Mouse (Mus musculus) kidney, adult 18-20 months (tissue): ENCODE measurements around the gene Lingo2.

Experiments
- DNase-seq: peaks from one replicate; pipeline ENCODE4 v3.0.0; 2021

Gene Lingo2

GRCm38 (mm10) chr4:36540664-36541360, 410.7 kb downstream of the Lingo2 start:
- DNase-seq, result no peak

GRCm38 (mm10) chr4:36533895-36534294, 417.7 kb downstream of the Lingo2 start:
- no peak for DNase-seq

DNA sequence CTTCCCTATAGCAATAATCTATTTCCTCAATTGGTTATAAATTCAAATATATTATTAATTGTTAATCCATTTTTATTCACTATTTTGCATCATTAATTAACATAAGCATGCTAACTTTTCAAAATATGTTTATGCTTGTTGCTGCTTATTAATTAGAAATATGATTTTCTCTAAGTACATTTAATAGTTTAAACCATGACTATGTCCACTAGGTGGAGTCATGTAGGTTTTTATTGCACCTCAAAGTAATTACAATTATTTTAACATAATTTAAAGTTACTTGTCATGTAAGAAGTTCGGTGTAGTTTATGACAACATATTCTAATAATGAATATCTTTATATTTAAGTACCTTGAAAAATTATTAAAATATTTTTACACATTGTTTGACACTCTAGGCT, 461.3 kb downstream of the Lingo2 start:
- DNase-seq, result no peak

GRCm38 (mm10) chr4:36435211-36435610, 516.3 kb downstream of the Lingo2 start:
- DNase-seq, result no peak

DNA sequence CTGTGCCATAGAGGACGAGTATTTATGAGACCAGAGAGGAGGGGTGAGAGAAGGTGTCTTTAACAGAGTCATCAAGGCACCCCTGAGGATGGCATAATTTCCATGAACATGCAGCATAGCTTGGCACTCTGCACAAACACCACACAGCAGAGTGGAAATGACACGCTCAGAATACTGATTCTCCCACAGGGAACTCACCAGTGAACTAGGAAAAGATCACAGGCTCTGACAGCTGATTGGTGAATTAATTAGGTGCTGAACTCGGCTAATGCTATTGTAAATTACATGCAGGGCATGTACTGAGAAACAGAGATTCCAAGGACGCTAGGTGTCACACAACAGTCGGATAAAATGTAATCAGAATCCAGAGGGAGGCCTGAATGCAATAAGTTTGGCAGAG, 525.4 kb downstream of the Lingo2 start:
- no peak for DNase-seq

- no peak for DNase-seq
Observed at GRCm38 (mm10) chr4:36407350-36407749, 544.2 kb downstream of the Lingo2 start.

- DNase-seq, result no peak
Observed at GRCm38 (mm10) chr4:36368925-36369324, 582.6 kb downstream of the Lingo2 start.

- DNase-seq, result no peak
Observed at GRCm38 (mm10) chr4:36354401-36354800, 597.1 kb downstream of the Lingo2 start.

- DNase-seq, result no peak
Observed at GRCm38 (mm10) chr4:36331741-36332140, 619.8 kb downstream of the Lingo2 start.

DNA sequence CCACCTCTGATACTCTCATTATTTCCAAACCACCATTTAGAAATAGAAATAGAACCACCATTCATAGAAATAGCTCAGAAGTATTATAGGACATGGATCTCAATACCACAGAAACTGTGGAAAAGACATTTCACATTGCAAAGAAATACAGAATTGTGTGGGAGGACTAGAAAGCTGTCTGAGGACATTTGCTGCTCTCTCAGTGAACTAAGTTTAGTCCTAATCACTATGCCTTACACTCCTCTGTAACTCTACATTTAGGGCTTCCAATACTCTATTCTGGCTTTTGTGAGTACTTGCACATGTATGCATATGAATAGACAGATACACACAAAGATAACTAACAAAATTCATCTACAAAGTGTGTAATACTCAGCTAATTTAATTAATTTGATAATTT, 625.9 kb downstream of the Lingo2 start:
- no peak for DNase-seq

- no peak for DNase-seq
Observed at GRCm38 (mm10) chr4:36313067-36313466, 638.5 kb downstream of the Lingo2 start.

- no peak for DNase-seq
Observed at GRCm38 (mm10) chr4:36311431-36311830, 640.1 kb downstream of the Lingo2 start.

DNA sequence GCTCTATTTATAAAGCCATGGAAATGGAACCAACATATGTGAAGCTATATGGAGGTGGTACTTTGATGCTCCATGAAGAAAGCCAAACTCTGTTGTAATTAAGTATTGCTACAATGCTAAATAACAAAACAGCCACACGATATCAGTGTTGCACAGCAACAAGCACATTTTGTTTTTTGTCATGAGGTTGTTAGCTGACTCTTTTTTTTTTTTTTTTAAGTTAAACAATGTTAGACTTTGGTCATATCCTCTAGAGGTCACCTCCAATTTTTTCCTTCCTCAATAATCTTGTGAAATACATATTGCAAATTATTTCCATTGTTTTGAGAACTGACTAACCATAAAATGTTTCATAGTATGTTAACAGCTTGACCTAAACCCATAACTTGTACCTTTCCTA, 646.3 kb downstream of the Lingo2 start:
- DNase-seq, result no peak

DNA sequence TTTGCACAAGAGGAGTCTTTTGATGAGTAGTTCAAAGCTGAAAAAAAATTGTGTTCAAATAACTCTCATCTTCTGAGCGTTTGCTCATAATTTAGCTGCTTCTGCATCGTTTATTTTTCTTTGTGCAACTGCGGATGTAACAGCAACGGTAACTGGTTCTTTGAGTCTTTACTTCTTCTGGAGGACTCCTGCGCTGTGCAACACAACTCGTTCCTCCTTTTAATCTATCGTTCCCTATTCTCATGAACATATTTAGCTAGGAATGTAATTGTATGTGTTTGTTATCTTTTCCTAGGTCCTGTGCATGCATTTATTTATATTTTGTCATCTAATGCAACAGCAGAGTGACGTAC, 661.9 kb downstream of the Lingo2 start:
- no peak for DNase-seq

DNA sequence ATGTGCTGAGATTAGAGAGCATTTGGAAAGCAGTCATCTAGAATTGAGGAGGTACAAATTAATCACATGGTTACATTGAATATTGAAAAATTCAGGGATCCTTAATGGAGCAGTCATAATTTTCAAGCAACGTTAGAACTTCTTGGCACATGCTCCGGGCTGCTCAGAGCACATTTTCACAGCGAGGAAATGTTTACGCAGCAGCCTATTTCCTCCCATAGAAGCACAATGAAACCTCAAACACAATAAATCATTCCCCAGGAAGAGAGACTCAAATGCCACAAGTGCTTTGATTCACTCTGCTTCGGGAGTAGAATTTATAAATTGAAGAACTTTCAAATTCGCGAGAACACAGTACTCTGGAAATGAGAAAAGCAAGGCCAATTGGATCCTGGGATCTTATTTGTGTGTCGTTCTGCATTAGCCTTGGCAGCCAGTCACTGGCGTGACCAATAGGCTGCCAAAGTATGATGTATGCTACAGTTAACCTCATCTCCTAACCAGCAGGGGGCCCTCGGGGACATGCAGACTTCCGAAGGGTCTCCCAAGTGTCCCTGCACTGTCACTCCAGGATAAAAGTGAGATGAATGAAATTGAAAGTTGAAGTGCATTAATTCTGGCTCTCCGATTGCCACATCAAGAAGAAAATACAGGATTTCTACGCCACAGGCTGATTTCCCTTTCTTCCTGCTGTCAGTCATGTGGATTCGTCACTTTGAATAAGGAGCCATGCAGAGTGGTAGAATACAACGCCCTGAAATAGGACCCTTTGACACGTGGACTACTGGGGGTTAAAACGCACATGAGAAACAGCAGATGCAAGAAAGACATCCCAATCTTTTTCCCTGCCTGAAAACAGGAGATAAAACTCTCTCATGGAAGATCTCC, 662.5 kb downstream of the Lingo2 start:
- peak; percentile 41 for DNase-seq

GRCm38 (mm10) chr4:36262436-36263169, 688.9 kb downstream of the Lingo2 start:
- no peak for DNase-seq

DNA sequence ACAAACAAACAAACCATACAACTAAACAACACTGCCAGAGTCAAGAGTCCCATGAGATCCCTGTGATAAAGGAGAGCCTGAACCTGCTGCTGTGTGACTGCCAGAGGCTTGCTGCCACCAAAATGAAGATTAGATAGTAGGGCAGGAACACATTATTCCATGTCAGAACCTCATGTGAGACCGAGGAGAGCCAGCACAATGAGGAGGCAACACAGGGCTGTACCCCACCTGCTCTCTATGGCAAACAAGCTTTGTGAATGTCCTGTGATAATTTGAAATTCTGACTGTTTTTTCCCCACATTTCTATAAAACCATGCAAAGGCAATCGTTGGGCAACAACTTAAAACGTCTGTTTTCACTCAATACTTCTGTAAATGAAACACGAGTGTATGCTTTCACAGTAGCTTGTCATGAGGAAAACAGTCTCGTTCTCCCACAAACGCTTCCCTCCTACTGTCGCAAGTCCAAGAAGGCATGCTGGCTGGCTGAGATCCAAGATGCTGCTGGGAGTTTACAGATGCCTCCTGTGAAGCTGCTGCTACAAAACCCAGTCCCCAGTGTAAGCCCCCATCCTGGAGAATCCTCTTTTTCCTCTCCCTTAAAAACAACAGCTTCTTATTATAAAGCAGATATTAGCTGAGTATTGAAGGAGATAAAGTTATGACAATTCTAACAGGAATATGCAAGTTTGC, 765.2 kb downstream of the Lingo2 start:
- peak; percentile 10 for DNase-seq

- DNase-seq, result no peak
Observed at GRCm38 (mm10) chr4:36183643-36184042, 767.9 kb downstream of the Lingo2 start.

- DNase-seq, result no peak
Observed at GRCm38 (mm10) chr4:36170099-36170498, 781.4 kb downstream of the Lingo2 start.

GRCm38 (mm10) chr4:36131341-36131740, 820.2 kb downstream of the Lingo2 start:
- no peak for DNase-seq

DNA sequence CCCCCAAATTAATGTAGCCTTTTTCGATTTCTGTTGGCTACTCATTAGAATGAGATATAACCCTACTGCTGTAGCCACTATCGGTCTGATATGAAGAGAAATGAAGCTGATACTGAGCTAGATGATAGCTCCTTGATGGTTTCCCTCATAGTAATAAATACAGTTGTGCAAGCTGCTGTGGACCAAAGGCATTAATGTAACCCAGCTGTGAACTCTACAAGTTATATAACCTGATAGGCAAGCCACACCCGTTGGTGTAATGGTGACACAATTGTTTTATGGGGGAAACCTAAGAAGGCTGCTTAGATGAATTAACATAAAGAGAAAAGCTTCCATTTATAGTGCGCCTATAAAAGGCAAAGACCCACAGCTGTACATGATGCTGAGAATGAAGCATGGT, 856.1 kb downstream of the Lingo2 start:
- no peak for DNase-seq

DNA sequence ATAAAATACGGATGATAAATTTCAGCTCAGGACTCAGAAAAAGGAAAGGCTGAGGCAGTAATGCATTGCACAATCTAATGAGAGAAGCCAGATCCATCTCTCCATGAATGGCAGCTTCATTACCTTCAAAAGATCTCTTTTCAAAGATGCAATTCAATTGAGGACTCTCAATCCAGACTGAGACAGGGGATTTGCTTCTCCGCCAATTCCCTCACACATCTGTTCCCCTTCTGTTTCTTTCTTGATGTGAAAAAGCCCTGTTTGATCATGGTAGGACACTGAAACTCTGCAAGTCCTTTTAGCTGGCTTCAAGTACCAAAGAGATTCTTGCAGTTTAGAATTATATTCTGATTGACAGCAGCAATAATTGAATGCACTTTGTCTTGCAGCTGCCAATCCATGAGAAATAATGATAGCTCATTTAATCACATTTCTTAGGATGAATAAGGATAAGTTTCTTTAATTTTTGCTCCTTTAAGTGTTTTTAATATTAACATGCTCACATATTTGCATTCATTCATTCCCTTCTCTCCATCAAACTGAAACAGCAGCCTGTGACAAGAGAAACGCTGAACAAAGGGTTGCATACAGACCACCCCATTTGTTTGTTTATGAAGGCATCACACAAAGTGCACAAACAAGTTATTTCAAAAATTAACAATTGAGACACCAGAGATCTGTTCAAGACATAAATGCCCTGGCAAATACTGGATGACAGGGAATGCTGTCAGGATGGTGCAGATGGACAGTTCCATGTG, 870.3 kb downstream of the Lingo2 start:
- no peak for DNase-seq
